Mouse (Mus musculus): ENCODE results near the gene Gm5134. TPM values are rescaled to one million over a fixed set of nuclear protein-coding genes. Genes with fewer than 3 reads are reported as not detected.

Gm5134 gene
- polyA plus RNA-seq, 1 experiment from 2014 or later: not detected

DNA sequence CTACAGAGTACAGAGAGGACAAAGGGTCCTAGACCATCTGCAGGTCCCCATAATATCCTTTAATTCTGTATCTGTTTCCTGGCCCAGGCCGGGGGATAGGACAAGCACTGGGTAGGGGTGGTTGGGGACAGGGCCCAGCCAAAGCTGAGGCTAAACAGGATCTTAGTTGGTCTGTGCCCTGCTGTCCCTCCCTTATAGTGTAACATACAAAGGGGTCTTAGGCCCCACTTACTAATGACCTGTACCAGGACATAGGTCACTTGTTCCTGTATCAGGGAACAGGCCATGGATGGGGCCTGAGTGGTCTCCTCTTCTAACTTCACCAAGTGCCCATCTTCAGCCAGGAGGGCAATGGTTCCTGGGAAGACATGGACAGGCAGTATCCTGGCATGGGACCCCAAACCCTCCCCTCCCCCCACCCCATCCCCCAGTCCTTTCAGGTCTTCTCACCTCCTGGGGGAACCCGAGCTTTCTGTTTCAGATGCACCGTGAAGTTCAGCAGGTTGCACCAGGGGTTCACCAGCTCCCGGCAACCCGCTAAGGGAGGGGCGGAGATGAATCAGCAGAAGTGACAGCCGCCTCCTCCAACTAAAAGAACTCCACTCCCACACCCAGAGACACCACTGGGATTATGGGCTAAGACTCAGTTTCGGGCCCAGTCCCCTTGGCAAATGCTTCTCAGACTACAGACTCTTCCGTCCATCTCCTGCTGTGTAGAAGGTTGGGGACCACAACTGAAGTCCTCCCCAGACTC lies 14.7 kb upstream of the Gm5134 start:
- no peaks in the 10 kb centered on the region for H3K27me3 ChIP-seq
- in situ Hi-C loops (cut with MboI; ENCODE audit: low pct_unique_long_range_greater_than_20kb): no loop called here
- DNase-seq (ENCODE audit: low read depth, low spot score) (no peak), ATAC-seq (no peak)
- ChIA-PET CTCF (interaction anchor here (1.7 kb wide), 1 partner anchor 12 kb away, joined by 5 read pairs; no protein-coding TSS in a partner anchor), POLR2A (interaction anchor here (0.9 kb wide), 2 partner anchors 10 to 19 kb away, joined by 3 read pairs; partner anchors contain the start of gene Smarcb1)
- no peak for TF ChIP-seq CTCF (IDR thresholded peaks at IDR 0.05)

DNA sequence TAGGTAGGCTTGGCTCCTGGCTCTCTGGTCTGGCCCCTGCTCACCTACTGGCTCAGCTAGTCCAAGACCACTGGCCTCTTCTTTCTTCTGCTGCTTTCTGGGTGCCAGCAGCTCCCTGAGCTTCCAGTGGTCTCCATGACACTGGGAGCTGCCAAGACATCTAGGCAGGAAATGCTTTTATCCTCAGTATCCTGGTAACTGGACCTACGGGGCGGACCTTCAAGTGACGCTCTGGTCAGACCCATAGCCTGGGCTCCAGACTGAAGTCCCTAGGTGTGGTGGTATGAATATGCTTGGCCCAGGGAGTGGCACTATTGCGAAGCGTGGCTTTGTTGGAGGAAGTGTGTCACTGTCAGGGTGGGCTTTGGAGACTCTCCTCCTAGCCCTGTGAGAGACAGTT lies 13.8 kb upstream of the Gm5134 start, which contains the start of gene Gm867:
TSS of gene Gm867 (minus strand) at position 153 of the 400 bp plus-strand sequence.
- in situ Hi-C loops (cut with MboI; ENCODE audit: low pct_unique_long_range_greater_than_20kb): no loop called here
- no peaks in the 10 kb centered on the region for H3K27me3 ChIP-seq
- POLR2A ChIA-PET: interaction anchor here (0.9 kb wide), 1 partner anchor 9 kb away, joined by 3 read pairs; no protein-coding TSS in a partner anchor
- no peak for ATAC-seq
- DNase-seq (ENCODE audit: low read depth, low spot score): no peak
- no peak for TF ChIP-seq CTCF (IDR thresholded peaks at IDR 0.05)
- CTCF ChIA-PET: interaction anchor here (1.7 kb wide), 1 partner anchor 11 kb away, joined by 5 read pairs; no protein-coding TSS in a partner anchor

DNA sequence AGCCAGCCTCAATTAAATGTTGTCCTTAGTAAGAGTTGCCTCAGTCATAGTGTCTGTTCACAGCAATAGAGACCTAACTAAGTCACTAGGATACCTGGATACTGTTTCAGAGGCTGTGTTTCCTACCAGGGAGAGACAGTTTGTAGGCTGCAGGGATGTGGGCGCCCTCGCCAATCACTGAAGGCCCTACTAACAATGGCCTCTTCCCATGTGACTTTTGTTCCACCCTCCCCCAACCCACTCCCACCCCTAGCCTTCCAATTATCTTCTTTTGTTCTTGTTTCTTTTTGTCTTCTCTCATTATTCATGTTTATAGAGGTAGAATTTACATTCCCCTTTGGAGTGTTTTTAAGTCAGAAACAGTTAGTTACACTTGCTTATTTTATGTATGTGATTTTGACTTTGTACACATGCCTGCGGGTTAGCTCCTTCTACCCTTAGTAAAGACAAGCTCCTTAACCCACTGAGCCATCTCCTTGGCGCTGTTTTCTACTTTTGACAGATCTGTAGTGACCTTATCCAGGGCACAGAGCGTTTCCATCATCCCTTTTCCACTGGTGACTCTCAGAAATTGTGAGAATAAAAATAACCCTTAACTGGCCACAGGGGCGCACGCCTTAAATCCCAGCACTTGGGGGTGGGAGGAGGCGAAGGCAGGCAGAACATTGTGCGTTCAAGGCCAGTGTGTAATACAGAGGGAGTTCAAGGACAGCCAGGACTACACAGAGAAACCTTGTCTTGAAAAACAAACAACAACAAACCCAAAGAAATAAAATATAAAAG lies 13.1 kb upstream of the Gm5134 start:
- ATAC-seq (no peak), DNase-seq (ENCODE audit: low read depth, low spot score) (no peak)
- CTCF ChIA-PET: interaction anchor here (1.2 kb wide), 1 partner anchor 177 kb away, joined by 3 read pairs; no protein-coding TSS in a partner anchor
- in situ Hi-C loops (cut with MboI; ENCODE audit: low pct_unique_long_range_greater_than_20kb): no loop called here
- no peak for TF ChIP-seq CTCF (IDR thresholded peaks at IDR 0.05)
- POLR2A ChIA-PET: no interaction called here
- no peaks in the 10 kb centered on the region for H3K27me3 ChIP-seq

DNA sequence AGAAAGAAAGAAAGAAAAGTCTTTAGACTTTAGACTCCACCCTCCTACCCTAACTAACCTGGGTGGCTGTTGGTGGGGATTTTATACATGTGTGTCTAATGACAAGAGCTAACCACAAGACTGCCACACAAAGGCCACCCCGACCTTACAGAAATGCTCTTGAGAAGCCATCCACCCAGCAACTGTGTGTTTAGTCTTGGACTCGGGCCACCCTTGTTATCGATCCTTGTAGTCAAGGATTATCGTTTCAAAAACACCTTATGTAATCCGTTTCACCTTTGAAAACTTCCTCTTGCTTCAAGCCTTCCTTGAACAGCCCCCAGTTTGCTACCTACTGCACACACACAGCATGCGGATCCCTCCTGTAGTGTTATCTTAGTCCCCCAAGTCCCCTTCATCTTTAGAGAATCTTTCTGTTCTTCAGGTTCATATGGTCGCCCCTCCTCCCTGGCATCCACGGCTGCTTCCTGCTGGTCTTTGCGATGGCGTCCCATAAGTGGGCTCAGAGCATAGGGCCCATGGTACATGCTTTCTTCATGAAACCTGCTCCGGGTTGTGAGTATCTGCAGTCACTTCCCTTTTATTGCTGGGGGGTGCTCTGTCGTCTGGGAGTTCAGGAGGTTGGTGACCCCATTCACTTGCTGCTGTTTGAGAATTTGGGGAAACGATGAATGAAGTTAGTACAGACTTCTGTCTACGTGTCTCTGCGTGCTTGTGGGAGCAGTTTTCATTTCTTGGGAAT lies 11.4 kb upstream of the Gm5134 start, which contains the start of gene Vpreb3:
TSS of gene Vpreb3 (plus strand) at position 322 of the 742 bp plus-strand sequence.
- ChIA-PET CTCF (interaction anchor here (0.7 to 1.3 kb wide), 2 partner anchors 9 to 16 kb away, joined by 3 read pairs; no protein-coding TSS in a partner anchor), POLR2A (no interaction called here)
- ATAC-seq (no peak), DNase-seq (ENCODE audit: low read depth, low spot score) (no peak)
- TF ChIP-seq CTCF (IDR thresholded peaks at IDR 0.05): no peak
- in situ Hi-C loops (cut with MboI; ENCODE audit: low pct_unique_long_range_greater_than_20kb): no loop called here
- no peaks in the 10 kb centered on the region for H3K27me3 ChIP-seq

DNA sequence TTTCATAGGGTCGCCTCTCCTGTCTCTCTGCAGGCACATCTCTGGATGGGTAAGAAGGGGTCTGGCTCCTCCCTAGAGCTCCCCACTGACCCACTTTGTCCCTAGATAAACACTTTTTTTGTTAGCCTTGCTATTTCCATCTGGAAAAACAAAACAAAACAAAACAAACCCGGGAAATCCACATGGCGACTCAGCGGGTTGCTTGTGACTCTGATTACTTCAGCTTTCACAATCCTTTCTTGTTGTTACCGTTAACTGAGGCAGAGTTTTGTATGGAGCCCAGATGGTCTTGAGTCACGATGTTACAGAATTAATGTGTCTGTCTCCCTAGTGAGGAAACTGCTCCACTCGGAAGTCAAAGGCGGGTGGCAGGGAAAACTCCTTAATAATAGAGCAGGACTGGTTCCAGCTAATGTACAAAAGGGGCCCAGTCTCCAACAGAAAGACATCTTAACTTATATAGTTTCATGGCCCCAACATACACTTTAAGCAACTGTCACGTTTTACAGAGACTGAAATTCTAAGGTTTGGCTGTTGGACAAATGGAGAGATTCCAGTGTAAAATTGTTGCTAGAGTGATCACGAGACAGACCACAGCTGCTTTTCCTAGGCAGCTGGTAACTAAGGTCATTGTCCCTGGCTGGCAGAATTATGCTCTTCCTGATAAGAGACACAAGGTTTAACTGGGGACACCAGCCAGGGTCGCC lies 10.1 kb upstream of the Gm5134 start:
- in situ Hi-C loops (cut with MboI; ENCODE audit: low pct_unique_long_range_greater_than_20kb): no loop called here
- DNase-seq (ENCODE audit: low read depth, low spot score): no peak
- no peak for TF ChIP-seq CTCF (IDR thresholded peaks at IDR 0.05)
- CTCF ChIA-PET: interaction anchor here (1.3 kb wide), 1 partner anchor 18 kb away, joined by 3 read pairs; no protein-coding TSS in a partner anchor
- ATAC-seq: no peak
- POLR2A ChIA-PET: no interaction called here
- no peaks in the 10 kb centered on the region for H3K27me3 ChIP-seq

DNA sequence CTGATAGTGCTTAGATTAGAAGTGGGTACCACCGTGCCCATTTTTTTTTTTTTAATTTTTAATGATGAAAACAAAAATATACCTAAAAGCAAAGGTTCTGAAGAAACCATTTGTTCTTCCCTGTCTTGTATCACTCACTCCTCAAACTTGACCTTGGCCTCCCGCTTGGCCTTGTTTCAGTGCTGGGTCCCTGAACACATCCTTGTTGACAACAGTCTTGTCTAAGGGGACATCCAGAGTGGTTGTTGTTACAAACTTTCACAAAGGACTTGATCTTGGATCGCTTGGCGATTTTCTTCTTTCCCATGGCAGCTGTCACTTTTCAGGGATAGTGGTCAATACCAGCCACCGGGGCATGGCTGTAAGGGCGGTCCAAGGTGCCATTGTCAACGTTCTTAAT lies 9.1 kb upstream of the Gm5134 start:
- no peaks in the 10 kb centered on the region for H3K27me3 ChIP-seq
- no peak for TF ChIP-seq CTCF (IDR thresholded peaks at IDR 0.05)
- CTCF ChIA-PET: no interaction called here
- ATAC-seq: no peak
- no peak for DNase-seq (ENCODE audit: low read depth, low spot score)
- in situ Hi-C loops (cut with MboI; ENCODE audit: low pct_unique_long_range_greater_than_20kb): no loop called here
- POLR2A ChIA-PET: no interaction called here

DNA sequence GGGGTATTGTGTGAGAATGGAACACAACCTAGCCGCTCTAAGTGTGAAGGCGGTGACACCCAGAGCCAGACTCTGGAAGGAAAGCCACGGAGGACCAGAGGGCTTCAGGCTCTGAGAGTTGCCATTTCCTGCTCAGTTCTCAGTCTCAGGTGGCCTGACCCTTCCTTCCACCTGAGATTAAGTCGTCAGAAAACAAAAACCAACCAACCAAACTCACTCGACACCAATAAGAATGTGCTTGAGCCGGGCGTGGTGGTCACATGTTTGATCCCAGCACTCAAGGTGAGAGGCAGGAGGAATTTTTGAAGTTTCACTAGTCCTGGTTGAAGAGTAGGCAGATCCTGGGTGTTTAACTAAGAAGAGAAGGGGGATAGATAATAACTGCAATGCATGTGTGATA lies 8.4 kb upstream of the Gm5134 start:
- ATAC-seq (no peak), DNase-seq (ENCODE audit: low read depth, low spot score) (no peak)
- POLR2A ChIA-PET: no interaction called here
- H3K27me3 ChIP-seq: no peaks in the 10 kb centered on the region
- no peak for TF ChIP-seq CTCF (IDR thresholded peaks at IDR 0.05)
- CTCF ChIA-PET: interaction anchor here (1.3 kb wide), 1 partner anchor 63 kb away, joined by 4 read pairs; no protein-coding TSS in a partner anchor
- in situ Hi-C loops (cut with MboI; ENCODE audit: low pct_unique_long_range_greater_than_20kb): no loop called here

DNA sequence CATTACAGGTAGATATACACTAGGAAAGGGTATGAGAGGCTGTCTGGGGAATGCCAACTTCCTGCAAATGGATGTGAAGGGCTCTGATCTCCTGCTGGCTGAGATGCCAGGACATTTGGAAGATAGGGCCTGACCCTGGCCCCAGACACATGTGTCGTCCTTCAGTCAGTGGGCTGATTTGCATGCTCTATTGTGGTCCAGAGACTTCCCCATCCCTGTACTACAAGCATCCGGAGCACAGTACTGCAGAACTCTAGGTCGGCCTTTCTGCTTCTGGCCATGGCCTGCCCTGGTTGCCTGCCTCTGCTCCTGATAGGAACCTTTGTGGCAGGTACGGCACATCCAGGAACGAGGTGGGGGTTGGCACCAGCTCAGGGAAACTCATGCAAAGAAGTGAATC lies 6.2 kb upstream of the Gm5134 start:
- DNase-seq (ENCODE audit: low read depth, low spot score): no peak
- no peaks in the 10 kb centered on the region for H3K27me3 ChIP-seq
- ChIA-PET CTCF (no interaction called here), POLR2A (no interaction called here)
- no peak for TF ChIP-seq CTCF (IDR thresholded peaks at IDR 0.05)
- in situ Hi-C loops (cut with MboI; ENCODE audit: low pct_unique_long_range_greater_than_20kb): no loop called here
- ATAC-seq: no peak
